Mouse (Mus musculus) Patski (cell line): ENCODE data around the gene Ppif. TPM values are rescaled to one million over a fixed set of nuclear protein-coding genes. Genes with fewer than 3 reads are reported as not detected.

Experiments
- ATAC-seq: fragments of 100-300 bp; one replicate; pipeline ENCODE4 v1.8.0; 2021
- CTCF ChIA-PET: fragments of 350-600 bp; sonication (Branson Sonifier 250); formaldehyde crosslinking; loops from one replicate; lab custom pipeline; 2022; ENCODE audit warnings: inconsistent platforms; lab: Charles Lee
- POLR2A ChIA-PET: fragments of 350-600 bp; sonication (Branson Sonifier 250); formaldehyde crosslinking; loops from one replicate; lab custom pipeline; 2022; ENCODE audit warnings: antibody characterized with exemption, inconsistent platforms; lab: Charles Lee
- DNase-seq: peaks from one replicate; pipeline ENCODE4 v3.0.0-alpha.2; 2011; ENCODE audit warnings: low read depth, low spot score
- H3K27me3 ChIP-seq: fragments of 371-371 bp; one replicate; pipeline ENCODE4 v1.5.1; 2021
- CTCF ChIP-seq: fragments of 100-300 bp; IDR thresholded peaks from one replicate; pipeline ENCODE4 v1.5.1; 2021
- in situ Hi-C: fragments of 300-500 bp; cut with MboI; formaldehyde crosslinking; loops from 3 replicates; pipeline ENCODE4 v1.11.1; 2018; ENCODE audit warnings: low pct_unique_long_range_greater_than_20kb, mixed read lengths
- polyA plus RNA-seq: library from polyadenylated mRNA; unstranded; gene quantifications from one replicate; pipeline ENCODE4 v1.2.3, GENCODE M21; 2021

Gene Ppif
- polyA plus RNA-seq: 45.5 TPM

DNA sequence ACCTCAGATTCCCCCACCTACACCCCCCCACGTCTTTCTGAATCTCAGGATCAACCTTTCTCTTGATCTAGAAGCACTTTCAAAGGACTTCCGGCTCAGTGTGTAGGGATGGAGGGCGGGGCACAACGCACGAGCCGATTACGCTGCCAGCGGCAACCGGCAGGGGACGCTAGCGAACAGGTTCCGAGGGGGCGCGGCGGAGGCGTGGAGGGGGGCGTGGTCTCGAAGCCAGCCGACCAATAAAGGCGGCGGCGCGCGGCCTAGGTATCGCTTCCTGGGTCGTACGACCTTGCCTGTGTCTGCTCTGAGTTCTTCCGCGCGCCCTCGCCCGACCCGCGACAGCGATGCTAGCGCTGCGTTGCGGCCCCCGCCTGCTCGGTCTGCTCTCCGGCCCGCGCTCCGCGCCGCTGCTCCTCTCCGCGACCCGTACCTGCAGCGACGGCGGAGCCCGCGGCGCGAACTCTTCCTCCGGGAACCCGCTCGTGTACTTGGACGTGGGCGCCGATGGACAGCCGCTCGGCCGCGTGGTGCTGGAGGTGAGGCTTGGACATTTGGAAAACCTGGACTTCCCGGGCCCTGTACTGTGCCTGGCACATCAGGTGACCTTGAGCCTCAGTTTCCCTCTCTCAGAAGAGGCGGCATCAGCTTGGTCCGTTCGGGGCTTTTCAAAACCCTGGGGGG is at the start of gene Ppif:
Gene Ppif (plus strand): TSS at position 267 of the 681 bp plus-strand sequence.
- in situ Hi-C loops: loop anchor here (10.0 kb wide), 1 partner anchor 1199 kb away; no protein-coding TSS in a partner anchor
- CTCF ChIA-PET: no interaction called here
- POLR2A ChIA-PET: no interaction called here
- H3K27me3 ChIP-seq: peaks cover 7% of the 10 kb centered on the region
- DNase-seq (peak; percentile 53), ATAC-seq (peak; percentile 81)
- no peak for TF ChIP-seq CTCF

DNA sequence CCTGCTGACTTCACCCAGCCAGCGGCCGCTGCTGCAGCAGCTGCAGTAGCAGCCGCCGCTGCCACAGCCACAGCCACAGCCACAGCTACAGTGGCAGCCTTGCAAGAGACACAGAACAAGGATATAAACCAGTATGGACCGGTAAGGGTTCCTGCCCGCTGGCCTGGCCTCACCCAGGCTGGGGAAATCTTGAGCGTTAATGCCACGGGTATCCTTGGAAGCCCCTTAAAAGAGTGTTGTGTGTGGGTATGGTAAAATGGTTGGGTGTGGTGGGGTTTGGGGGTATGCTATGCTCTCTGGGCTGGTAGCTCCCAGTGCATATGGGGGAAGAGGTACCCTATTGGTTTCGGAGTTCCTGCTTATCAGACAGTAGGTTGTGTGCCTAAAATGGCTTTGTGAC is 48.2 kb upstream of the Ppif start:
- ATAC-seq: no peak
- in situ Hi-C loops: loop anchor here (10.0 kb wide), 1 partner anchor 59 kb away; no protein-coding TSS in a partner anchor
- ChIA-PET CTCF (interaction anchor here (1.0 to 2.1 kb wide), 5 partner anchors 10 to 58 kb away, joined by 3 to 4 read pairs (median 4); no protein-coding TSS in a partner anchor), POLR2A (no interaction called here)
- no peak for DNase-seq
- no peaks in the 10 kb centered on the region for H3K27me3 ChIP-seq
- no peak for TF ChIP-seq CTCF

DNA sequence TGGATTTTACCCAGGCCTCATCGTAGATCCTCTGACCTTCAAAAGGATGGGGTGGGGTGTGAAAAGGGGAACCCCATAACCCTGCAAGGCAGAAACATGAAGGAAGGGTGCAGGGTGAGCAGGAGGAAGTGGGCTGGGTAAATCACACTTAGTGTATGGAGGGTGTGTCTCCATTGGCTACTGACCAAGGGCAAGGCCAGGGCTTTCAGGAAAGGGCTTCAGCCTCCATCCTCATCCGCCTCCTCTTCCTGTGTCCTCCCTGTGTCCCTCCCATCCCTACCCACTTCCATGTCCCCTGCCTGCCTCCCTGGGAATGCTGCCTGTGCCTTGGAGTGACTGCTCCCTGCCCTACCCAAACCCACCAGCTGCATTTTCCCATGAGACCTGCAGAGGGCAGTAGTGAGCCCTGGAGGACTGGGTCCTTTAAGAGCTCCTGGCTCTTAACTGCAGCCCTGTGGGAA is 47.8 kb upstream of the Ppif start:
- TF ChIP-seq CTCF: no peak
- DNase-seq (no peak), ATAC-seq (peak; percentile 32)
- ChIA-PET CTCF (interaction anchor here (0.9 to 2.1 kb wide), 6 partner anchors 10 to 59 kb away, joined by 3 to 4 read pairs (median 4); no protein-coding TSS in a partner anchor), POLR2A (no interaction called here)
- no peaks in the 10 kb centered on the region for H3K27me3 ChIP-seq
- in situ Hi-C loops: loop anchor here (10.0 kb wide), 1 partner anchor 59 kb away; no protein-coding TSS in a partner anchor

DNA sequence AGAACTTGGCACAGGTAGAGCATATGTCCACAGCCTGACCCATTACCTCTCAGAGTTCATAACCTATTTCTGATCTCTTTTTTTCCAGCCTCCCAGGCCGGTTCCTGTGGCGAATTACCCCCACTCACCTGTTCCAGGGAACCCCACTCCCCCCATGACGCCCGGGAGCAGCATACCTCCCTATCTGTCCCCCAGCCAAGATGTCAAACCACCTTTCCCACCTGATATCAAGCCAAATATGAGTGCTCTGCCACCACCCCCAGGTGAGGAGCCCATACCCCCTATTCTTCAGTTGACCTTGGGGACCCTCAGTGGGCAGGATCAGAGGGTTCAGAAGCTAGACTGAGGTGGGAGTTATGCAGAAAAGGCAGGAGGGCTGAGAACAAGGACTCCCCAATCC is 42.8 kb upstream of the Ppif start:
- CTCF ChIA-PET: no interaction called here
- in situ Hi-C loops: no loop called here
- TF ChIP-seq CTCF: no peak
- DNase-seq: no peak
- no peak for ATAC-seq
- POLR2A ChIA-PET: no interaction called here
- H3K27me3 ChIP-seq: no peaks in the 10 kb centered on the region

DNA sequence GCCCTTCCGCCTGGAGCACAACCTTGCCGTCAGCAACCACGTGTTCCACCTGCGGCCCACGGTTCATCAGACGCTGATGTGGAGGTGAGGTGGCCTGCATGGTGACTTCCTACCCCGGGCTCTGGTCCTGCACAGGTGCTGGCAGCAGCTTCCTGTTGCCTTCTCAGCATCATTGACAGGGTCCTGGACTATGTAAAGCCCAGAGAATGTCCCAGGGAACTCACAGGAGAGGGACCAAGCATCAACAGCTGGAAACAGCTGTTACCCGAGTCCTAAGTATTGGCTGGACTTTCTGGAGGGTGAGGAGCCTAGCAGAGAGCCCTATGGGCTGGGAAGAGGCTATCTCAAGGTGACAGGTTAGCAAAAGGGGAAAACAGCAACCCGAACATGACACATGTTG is 42.0 kb upstream of the Ppif start:
- CTCF ChIA-PET: no interaction called here
- DNase-seq (no peak), ATAC-seq (no peak)
- in situ Hi-C loops: no loop called here
- POLR2A ChIA-PET: no interaction called here
- TF ChIP-seq CTCF: no peak
- no peaks in the 10 kb centered on the region for H3K27me3 ChIP-seq

DNA sequence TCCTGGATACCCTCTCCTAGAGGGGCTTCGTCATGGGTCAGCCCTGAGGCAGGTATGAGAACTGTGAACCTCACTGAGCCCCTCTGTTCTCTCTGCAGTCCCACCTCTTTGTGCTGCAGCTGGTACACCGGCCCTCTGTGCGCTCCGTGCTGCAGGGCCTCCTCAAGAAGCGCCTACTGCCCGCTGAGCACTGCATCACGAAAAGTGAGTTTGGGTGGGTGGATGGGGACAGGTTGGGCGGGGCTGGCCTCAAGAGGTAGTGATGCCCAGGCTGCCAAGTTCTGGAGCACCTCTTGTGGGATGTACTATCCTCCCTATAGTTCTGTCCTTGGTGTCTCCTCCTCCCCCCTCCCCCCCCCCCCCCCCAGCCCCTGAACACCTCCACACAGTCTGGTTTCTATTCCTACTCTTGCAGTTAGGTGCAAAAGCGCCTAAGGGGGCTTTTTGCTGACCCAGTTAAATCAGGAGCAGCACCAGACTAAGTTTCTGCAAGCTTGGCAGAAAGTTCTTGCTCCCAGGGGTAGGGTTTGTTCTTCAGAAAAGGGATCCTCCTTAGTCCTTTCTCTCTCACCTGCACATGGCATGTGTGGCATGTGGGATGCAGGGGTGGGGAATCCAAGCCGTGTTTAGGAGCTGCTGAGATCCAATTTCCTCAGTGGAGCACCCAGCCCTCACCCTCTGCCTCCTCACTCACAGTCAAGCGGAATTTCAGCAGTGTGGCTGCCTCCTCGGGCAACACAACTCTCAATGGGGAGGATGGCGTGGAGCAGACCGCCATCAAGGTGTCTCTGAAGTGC is 39.4 kb upstream of the Ppif start:
- POLR2A ChIA-PET: no interaction called here

DNA sequence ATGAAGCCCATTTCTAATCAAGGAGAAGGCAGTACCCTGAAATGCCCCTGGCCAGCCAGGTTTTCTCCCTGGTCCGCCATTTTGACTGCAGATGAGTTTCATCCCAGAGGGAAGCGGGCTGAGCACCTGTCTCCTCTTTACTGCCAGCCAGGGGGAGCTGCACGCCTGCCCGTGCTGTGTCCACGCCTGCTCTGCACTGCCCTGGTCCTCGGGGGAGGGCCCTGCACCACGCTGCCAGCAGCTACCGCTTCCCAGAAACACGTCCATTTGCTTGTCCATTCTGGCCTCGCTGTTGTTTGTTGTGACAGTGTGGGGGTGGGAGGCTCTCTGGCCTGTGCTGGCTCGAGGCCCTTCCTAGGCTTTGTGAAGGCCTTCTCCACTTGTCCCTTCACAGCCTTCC is 33.3 kb upstream of the Ppif start:
- ATAC-seq (no peak), DNase-seq (no peak)
- H3K27me3 ChIP-seq: no peaks in the 10 kb centered on the region
- no peak for TF ChIP-seq CTCF
- CTCF ChIA-PET: interaction anchor here (1.0 kb wide), 1 partner anchor 11 kb away, joined by 3 read pairs; no protein-coding TSS in a partner anchor
- POLR2A ChIA-PET: no interaction called here
- in situ Hi-C loops: no loop called here

More for the DNA sequence above, 39.4 kb upstream of the Ppif start:
- DNase-seq (no peak), ATAC-seq (no peak)
- in situ Hi-C loops: no loop called here
- no peak for TF ChIP-seq CTCF
- CTCF ChIA-PET: no interaction called here
- no peaks in the 10 kb centered on the region for H3K27me3 ChIP-seq

DNA sequence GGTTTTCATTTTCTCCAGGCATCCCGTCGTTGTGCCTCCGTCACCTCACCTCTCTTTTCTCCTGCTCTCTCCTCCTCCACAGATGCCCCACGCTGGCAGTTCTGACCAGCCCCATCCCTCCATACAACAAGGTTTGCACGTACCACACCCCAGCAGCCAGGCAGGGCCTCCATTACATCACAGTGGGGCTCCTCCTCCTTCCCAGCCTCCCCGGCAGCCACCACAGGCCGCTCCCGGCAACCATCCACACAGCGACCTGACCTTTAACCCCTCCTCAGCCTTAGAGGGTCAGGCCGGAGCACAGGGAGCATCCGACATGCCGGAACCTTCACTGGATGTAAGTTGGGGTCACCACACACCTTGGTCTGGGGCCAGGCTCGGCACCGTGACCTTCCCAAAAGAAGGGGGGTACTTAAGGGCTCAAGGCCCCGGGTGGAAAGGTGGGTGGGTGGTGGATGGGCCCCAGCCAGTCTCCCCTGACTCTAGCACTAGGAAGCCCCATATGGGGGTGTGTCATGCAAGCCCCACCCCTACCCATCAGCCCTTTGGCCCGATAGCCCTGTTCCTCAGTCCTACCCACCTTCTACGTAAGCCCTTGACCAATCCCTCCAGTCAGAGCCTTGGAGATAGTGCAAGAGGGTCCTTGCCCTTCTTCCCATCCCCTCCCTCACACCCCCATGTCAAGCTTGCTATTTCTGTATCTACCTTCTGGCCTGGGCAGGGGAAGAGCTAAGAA is 32.6 kb upstream of the Ppif start:
- in situ Hi-C loops: no loop called here
- ChIA-PET CTCF (no interaction called here), POLR2A (no interaction called here)
- no peak for TF ChIP-seq CTCF
- DNase-seq (no peak), ATAC-seq (no peak)
- no peaks in the 10 kb centered on the region for H3K27me3 ChIP-seq

DNA sequence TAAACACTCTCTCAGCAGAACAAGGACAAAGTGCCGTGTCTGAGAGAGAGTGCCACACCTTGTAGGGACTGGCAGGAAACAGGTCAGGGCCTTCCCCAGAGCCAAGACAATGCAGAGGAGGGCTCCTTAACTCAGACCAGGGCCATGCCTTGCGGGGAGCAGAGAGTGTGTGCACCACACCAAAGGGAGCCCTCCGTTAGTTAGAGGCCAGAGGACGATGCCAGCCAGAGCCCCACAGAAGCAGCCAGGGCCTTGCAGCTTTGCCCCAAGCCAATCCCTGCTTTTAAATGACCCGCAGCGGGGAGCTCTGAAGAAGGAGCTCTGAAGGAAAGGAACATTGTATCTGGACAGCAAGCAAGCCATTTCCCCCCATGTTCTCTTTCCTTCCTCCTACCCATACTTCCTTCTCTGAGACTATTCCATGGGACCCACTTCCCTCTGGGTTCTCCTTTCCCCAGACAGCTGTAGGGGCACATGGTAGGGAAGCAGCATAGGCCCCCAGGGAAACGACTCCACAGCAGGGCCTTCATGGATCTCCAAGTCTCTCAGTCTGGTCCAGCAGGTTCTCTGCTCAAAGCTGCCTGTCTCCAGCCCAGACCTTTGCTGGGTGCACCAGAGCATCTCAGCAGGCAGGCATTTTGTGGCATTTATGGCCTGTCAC is 30.2 kb upstream of the Ppif start:
- no peak for TF ChIP-seq CTCF
- DNase-seq (no peak), ATAC-seq (no peak)
- H3K27me3 ChIP-seq: no peaks in the 10 kb centered on the region
- POLR2A ChIA-PET: interaction anchor here (1.1 kb wide), 1 partner anchor 19 kb away, joined by 4 read pairs; no protein-coding TSS in a partner anchor
- CTCF ChIA-PET: no interaction called here
- in situ Hi-C loops: no loop called here

DNA sequence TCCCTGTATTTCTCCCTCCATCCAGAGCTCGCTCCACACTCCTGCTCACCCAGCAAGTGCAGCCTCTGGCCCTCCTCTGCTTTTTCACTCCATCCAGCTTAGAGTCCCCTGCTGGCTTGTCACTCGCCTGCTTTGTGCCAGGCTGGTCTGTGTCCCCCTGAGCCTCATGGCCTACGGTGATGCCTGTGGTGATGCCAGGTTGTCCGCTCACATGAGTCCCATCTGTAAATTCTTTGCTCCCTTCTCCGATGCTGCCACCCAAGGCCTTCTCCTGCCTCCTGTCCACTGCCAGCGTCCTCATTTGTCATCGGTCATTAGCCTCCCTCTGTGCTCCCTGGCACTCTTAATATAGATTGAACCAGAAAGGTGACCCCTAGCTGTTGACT is 29.7 kb upstream of the Ppif start:
- no peak for ATAC-seq
- POLR2A ChIA-PET: interaction anchor here (1.1 kb wide), 1 partner anchor 18 kb away, joined by 4 read pairs; no protein-coding TSS in a partner anchor
- in situ Hi-C loops: no loop called here

More for the DNA sequence above, 29.7 kb upstream of the Ppif start:
- CTCF ChIA-PET: no interaction called here
- no peaks in the 10 kb centered on the region for H3K27me3 ChIP-seq
- no peak for DNase-seq
- TF ChIP-seq CTCF: no peak
